Mouse (Mus musculus) MN1 (cell line): ENCODE data around the gene Akt3.

Source experiments
- DNase-seq: peaks from one replicate; pipeline ENCODE4 v3.0.0-alpha.2; 2016; ENCODE audit warnings: low spot score

Akt3 gene

GRCm38 (mm10) chr1:177051366-177051963 is 206.5 kb downstream of the Akt3 start:
- no peak for DNase-seq

DNA sequence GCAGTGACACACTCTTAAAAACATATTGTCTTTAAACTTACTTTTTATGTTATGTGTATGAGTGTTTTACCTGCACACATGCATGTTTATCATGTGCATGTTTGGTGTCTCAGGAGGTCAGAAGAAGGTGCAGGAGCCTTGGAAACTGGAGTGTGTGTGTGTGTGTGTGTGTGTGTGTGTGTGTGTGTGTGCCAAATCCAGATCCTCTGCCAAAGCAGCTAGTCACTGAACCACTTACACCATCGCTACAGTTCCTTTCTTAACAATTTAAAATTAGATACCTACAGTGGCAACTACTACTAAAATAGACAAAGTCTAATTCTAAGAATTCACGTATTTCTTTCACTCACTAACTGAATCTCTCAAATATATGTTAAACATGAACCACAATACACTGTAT is 209.2 kb downstream of the Akt3 start:
- no peak for DNase-seq

GRCm38 (mm10) chr1:177046963-177047362 is 211.0 kb downstream of the Akt3 start:
- no peak for DNase-seq

DNA sequence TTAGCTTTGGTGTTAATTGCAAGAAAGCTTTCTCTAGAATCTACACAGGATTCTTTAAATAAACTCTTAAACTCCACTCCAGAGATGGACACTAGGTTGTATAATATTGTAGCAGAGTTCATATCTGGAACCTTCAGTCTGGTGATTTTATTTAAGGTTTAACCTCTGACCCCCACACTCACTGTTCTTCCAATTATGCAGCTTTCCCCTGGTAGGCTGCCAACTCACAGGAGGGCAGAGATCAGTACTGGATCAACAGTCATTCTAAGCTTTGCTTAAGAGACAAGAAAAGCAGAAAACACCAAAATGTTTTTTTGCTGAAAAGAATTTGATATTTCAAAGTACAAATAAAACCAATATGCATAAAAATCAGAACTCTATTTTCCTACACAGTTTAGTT is 212.1 kb downstream of the Akt3 start:
- peak; percentile 30 for DNase-seq

DNA sequence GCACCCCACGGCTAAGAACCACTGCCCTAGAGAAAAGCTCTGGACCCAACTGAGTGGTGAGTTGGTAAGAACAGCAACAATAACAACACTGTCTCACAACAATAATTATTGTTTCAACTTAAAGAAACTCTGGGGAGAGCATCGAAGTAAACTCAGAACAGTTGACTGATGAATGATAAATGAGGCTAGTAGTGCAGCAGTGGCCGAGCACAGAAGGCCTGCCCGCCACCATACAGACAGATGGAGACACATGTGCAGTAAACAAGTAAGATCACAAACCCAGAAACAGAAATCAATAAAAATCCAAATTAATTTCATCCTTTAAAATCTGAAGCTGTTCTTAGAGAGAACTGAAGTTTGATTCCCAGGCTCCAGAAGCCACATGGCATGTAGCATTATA is 217.9 kb downstream of the Akt3 start:
- no peak for DNase-seq

GRCm38 (mm10) chr1:177039093-177039674 is 218.8 kb downstream of the Akt3 start:
- no peak for DNase-seq

DNA sequence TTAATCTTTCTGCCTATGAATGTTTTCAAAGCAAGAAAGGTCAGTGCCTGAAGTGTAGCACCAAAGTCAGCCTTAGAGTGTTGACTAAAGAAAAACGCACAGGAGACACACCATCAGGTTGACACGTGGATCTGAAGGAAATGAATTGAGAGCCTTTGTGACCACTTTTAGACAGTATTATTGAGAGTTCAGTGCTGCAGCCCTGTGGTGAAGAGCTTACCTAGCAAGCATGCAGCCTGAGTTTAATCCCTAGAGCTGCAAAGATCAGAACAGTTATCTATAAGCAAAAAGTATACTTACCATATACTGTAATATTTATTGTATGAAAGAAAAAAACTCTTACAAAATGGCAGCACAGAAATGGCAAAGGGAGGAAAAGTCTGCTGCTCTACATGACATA is 219.6 kb downstream of the Akt3 start:
- DNase-seq, result no peak

GRCm38 (mm10) chr1:177035460-177035859 is 222.5 kb downstream of the Akt3 start:
- DNase-seq, result no peak

- no peak for DNase-seq
Measured at GRCm38 (mm10) chr1:177032233-177032632, 225.8 kb downstream of the Akt3 start.

- no peak for DNase-seq
Measured at GRCm38 (mm10) chr1:177031196-177031595, 226.8 kb downstream of the Akt3 start.

DNA sequence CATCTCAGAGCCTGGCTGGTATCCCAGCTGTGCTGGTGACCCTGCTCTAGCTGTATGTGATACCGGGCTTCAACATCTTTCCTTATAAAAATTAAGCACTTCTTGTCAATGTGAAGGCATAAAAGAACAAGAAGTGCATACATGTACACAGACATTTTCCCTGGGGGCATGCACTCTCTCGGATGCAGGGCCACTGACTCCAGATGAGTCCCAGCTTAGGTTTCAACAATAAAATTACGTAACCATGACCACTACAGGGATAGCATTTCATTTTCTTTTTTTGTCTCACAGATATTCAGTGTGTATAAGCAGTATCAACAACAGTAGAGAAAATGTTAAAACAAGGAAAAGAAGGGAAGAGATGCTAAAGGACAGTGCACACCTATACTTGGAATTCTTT is 227.3 kb downstream of the Akt3 start:
- no peak for DNase-seq

- DNase-seq, result no peak
Measured at GRCm38 (mm10) chr1:177029032-177029431, 229.0 kb downstream of the Akt3 start.

- no peak for DNase-seq
Measured at GRCm38 (mm10) chr1:177027706-177028105, 230.3 kb downstream of the Akt3 start.

GRCm38 (mm10) chr1:177022751-177023150 is 235.3 kb downstream of the Akt3 start:
- no peak for DNase-seq

DNA sequence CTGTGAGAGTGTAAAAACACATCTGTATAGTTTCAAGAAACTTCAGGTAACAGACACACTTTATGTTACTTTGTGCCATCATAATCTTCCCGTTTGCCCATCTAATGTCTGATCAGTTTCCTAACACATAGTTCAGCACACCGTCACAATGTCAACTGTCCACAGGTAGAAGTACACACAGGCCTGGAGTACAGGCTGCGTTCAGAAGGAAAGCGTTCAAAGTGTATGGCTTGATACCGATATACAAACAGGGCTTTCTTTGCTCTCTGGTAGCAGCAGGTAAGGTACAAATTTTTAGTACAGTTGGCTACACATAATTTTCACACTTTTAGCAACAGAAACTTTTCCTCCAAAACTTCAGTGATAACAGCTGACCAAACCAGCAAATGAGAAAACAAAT is 238.3 kb downstream of the Akt3 start:
- no peak for DNase-seq

DNA sequence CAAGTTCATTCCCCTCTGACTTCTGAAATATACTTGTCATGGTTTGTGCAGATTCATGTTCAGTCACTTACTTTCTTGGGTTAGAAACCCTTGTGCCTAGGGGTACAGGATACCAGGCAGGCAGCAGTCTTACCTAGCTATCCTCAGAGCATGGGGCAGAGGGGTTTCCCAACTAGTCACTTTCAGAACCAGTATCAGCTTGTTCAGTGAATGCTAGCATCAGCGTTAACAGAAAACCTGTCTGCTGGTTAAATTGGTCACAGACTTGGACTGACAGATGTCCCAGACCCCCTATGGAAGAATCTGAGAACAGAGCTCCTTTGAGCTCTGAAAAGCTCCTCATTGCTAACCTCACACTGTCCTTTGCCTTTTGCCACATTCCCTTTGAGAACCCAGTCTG is 239.3 kb downstream of the Akt3 start:
- no peak for DNase-seq

- no peak for DNase-seq
Measured at GRCm38 (mm10) chr1:177016729-177017128, 241.3 kb downstream of the Akt3 start.

- no peak for DNase-seq
Measured at GRCm38 (mm10) chr1:177015917-177016316, 242.1 kb downstream of the Akt3 start.

DNA sequence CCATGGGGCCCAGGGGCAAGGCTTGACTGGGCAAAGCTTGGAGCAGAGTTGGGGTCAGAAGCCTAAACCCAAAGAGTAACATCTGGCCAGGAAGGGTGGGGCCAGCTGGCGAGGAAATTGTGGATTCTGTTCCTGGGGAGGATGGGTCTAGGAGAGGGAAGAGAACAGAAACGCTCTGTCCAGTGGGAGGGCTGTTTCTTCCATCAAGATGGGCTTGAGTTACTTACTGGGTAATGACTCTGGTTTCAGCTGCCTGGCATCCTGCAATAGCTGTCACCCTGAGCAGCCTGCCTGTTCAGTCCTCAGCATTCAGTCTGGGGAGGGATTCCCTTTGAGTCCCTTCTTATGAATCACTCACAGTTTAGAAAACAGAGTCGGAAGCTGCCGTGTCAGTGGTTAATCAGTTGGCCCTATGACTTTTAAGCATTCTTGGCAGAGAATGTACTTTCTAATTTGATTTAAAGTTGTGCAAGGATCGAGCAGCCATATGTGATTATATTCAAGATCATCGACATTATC is 243.0 kb downstream of the Akt3 start:
- DNase-seq, result peak; percentile 71

GRCm38 (mm10) chr1:177014346-177014745 is 243.7 kb downstream of the Akt3 start:
- no peak for DNase-seq

GRCm38 (mm10) chr1:177013776-177014175 is 244.2 kb downstream of the Akt3 start:
- DNase-seq, result no peak

DNA sequence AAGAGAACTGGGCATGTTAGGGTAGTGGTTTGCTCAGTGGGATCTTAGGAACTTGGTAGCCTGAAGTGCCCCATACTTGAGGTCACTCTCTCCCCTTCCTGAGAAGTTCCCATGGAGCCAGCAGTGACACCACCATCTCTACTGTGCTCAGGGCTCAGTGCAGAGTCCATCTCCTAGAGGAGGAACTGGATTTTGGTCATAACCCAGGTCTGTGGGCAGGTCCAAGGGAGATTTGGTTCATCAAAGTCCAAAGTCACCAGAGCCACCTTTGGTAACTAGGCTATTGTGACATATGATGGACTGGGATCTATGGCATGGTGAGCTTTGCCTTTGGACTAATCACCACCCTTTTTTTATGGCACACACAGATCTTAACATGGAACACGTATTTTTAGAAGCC is 244.7 kb downstream of the Akt3 start:
- no peak for DNase-seq

DNA sequence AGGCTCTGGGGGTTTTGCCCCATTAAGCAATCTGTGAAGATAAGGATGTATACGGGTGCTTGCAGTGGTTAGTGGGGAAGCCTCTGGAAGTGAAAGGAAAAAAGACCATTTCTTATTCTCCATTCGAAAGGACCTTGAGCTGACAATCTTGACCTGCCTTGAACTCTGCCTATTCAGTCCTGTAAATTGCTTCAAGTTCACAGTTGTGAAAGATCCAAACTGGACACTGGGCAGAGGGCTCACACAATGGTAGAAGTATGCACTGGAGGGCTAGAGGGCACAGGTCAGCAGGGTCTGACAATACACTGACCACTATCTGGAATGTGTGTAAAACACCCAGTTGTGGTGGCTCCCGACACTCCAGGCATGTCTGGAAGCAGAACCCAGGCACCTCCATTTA is 245.2 kb downstream of the Akt3 start:
- no peak for DNase-seq

DNA sequence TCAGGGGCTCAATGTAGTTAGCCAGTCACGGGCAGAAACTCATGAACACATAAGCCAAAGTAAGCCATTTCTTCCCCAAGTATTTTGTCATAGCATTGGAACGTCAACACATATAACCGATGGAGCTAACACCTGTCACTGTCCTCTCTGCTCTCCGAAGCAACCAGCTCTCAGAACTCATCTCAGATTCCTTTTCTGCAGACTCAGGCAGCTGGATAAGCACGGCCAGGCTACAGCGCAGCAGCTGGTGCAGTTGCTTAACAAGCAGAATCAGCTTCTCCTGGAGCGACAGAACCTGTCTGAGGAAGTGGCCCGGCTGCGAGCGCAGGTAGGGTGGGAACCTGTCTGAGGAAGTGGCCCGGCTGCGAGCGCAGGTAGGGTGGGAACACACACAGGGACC is 246.3 kb downstream of the Akt3 start:
- no peak for DNase-seq
